Mouse (Mus musculus) lung, postnatal 14 days (tissue): ENCODE data around the gene Zbtb41.

Experiments used
- DNase-seq: peaks from one replicate; pipeline ENCODE4 v3.0.0; 2021

Gene Zbtb41

GRCm38 (mm10) chr1:139480246-139480645 is 58.2 kb downstream of the Zbtb41 start:
- no peak for DNase-seq

DNA sequence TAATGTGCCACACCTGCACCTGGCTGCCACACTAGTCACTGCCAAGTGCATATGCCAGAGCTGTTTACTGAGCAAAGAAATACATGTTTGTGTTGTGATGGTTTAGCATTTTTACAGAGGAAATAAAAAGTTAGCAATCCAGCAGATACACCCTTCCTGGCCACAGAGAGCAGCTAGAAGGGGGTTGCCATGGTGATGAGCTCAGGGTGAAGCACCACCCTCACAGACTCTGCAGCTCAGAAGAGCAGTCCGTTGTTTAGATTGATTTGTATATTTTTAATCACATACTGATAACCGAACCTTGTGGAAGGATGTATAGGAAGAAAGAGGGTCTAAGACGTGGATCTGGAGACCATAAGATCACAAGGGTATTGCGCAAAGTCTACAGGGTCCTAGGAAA is 59.1 kb downstream of the Zbtb41 start:
- DNase-seq, result no peak

GRCm38 (mm10) chr1:139494630-139495029 is 72.5 kb downstream of the Zbtb41 start:
- no peak for DNase-seq

DNA sequence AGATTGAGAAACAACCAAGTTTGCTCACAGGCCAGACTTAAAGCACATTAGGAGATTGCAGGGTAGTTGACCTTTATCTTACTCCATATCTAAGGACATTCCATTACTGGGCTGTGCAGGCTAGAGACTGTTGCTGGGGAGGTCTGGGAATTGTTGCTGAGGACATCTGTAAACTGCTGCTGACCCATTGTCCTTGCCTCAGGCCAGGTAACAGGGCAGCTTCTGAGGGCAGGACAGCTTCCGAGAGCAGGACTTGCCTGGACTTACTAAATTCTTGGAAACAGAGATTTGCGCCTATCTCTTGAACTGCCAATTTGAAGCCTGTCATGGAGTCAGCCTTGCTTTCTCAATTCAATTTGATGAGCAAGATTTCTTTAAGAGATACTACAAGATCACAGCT is 73.3 kb downstream of the Zbtb41 start:
- DNase-seq, result no peak

DNA sequence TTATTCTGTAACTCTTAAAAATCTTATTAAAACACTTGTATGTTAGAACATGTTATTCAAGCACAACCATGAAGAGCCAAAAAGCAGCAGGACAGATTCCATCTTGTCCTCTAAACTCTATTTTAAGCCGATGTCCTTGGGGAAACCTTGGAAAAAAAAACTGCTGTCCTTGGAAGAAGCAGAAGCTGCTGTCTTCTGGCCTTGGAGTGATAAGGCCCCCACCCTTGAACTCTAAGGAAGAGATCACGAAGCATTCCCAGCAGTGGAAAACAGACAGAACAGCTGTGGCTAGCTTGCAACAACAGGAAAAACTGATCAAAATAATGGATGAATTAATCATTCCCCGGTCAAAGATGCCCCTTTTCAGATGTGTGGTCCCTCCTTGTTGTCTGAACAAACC is 74.1 kb downstream of the Zbtb41 start:
- DNase-seq, result no peak

- DNase-seq, result no peak
Observed at GRCm38 (mm10) chr1:139499751-139500150, 77.7 kb downstream of the Zbtb41 start.

GRCm38 (mm10) chr1:139501258-139501752 is 79.2 kb downstream of the Zbtb41 start, which contains the start of gene F13b:
F13b (plus strand) TSS chr1:139501702.
- no peak for DNase-seq
